Mouse (Mus musculus) right cerebral cortex, postnatal 4 days (tissue): ENCODE results near the gene Nup188.
A peak's percentile ranks its signal among the peaks of the same experiment; 100 is the strongest.

ENCODE experiments used
- DNase-seq: peaks from one replicate; pipeline ENCODE4 v3.0.0-alpha.2; 2022

Nup188 gene

GRCm38 (mm10) chr2:30392577-30393369 is 106.6 kb downstream of the Nup188 start:
- peak; percentile 88 for DNase-seq

GRCm38 (mm10) chr2:30393370-30393656 is 107.1 kb downstream of the Nup188 start:
- DNase-seq = no peak
